Mouse (Mus musculus): ENCODE data around the gene Socs7. TPM values are rescaled to one million over a fixed set of nuclear protein-coding genes. Genes with fewer than 3 reads are reported as not detected.
"Not testable (repeated sequence)": the region's sequence is repeated elsewhere in the genome, so short reads cannot be mapped to it uniquely, and the experiment has no call there.

Socs7 gene
- polyA plus RNA-seq, 1 experiment = 4.6 TPM

DNA sequence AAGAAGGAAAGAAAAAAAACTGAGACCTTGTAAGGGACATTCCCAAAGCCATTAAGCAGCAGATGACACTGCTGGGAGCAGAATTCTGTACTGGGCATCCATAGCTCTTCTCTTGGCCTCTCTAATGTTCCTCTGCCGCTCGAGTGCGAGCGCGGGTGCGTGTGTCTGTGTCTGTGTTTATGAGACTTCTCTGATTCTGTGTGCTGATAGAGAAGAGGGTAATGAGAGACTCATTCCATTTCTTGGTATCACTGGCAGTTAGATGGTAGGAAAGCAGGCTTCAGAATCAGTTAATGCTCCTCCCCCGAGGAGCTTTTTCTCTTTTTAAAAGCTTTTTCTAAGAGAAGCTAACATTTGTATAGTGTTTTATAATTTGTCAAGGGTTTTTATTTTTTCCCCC is 7.1 kb upstream of the Socs7 start:
- TF ChIP-seq POLR2A (IDR thresholded peaks at IDR 0.05; ENCODE audit: low read depth, low read length) (no peak), CTCF (IDR thresholded peaks at IDR 0.05; ENCODE audit: extremely low read depth, insufficient read length, insufficient replicate concordance, low read depth, low read length) (no peak)
- no peaks in the 10 kb centered on the region for H3K4me1 ChIP-seq (ENCODE audit: control insufficient read depth, insufficient read depth, insufficient read length, low read length)
- 86% methylated on average over 7 of the region's 7 CpGs for WGBS
- H3K27ac ChIP-seq (ENCODE audit: insufficient read depth, low read depth, low read length) = no peak overlapping the region
- no peaks in the 10 kb centered on the region for H3K36me3 ChIP-seq (ENCODE audit: control insufficient read depth, insufficient read depth, low read length)
- H3K27me3 ChIP-seq (ENCODE audit: control insufficient read depth, insufficient read depth, low read length) = no peaks in the 10 kb centered on the region
- H3K4me3 ChIP-seq (ENCODE audit: low read depth, low read length) = no peak overlapping the region

DNA sequence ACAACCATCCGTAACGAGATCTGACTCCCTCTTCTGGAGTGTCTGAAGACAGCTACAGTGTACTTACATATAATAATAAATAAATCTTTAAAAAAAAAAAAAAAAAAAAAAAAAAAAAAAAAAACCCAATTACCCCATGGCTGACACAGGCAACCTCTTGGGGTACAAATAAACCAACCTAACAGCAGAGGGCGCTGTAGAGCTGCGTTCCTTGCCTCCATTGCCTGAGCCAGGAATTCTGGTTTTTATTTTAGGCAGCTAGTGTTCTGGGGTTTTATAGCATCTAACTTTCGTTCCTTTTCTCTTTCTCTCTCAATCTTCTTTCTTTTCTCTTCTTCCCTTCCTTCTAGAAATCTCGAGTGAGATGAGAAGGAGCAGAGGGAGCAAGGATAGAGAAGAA is 4.7 kb upstream of the Socs7 start:
- WGBS = 18% methylated on average over 6 of the region's 6 CpGs
- not testable (repeated sequence) for H3K27ac ChIP-seq (ENCODE audit: insufficient read depth, low read depth, low read length); H3K4me1 ChIP-seq (ENCODE audit: control insufficient read depth, insufficient read depth, insufficient read length, low read length); H3K27me3 ChIP-seq (ENCODE audit: control insufficient read depth, insufficient read depth, low read length); H3K4me3 ChIP-seq (ENCODE audit: low read depth, low read length); H3K36me3 ChIP-seq (ENCODE audit: control insufficient read depth, insufficient read depth, low read length)
- peak; percentile 77; the same call in 1 of the 2 replicates for TF ChIP-seq CTCF (IDR thresholded peaks at IDR 0.05; ENCODE audit: extremely low read depth, insufficient read length, insufficient replicate concordance, low read depth, low read length)

GRCm38 (mm10) chr11:97362649-97362942 is 245 bp downstream of the Socs7 start:
- peaks cover 7% of the 10 kb centered on the region; the same call in 1 of the 2 replicates for H3K4me1 ChIP-seq (ENCODE audit: control insufficient read depth, insufficient read depth, insufficient read length, low read length)
- peak overlapping the region; percentile 43; the same call in 1 of the 2 replicates for H3K27ac ChIP-seq (ENCODE audit: insufficient read depth, low read depth, low read length)
- TF ChIP-seq POLR2A (IDR thresholded peaks at IDR 0.05; ENCODE audit: low read depth, low read length) (no peak), CTCF (IDR thresholded peaks at IDR 0.05; ENCODE audit: extremely low read depth, insufficient read length, insufficient replicate concordance, low read depth, low read length) (no peak)
- under 1% methylated on average over 39 of the region's 39 CpGs for WGBS
- H3K36me3 ChIP-seq (ENCODE audit: control insufficient read depth, insufficient read depth, low read length) = no peaks in the 10 kb centered on the region
- H3K4me3 ChIP-seq (ENCODE audit: low read depth, low read length) = peak overlapping the region; percentile 86
- H3K27me3 ChIP-seq (ENCODE audit: control insufficient read depth, insufficient read depth, low read length) = no peaks in the 10 kb centered on the region

- Histone ChIP-seq H3K27ac (ENCODE audit: insufficient read depth, low read depth, low read length) (peak overlapping the region; percentile 43; the same call in 1 of the 2 replicates), H3K4me1 (ENCODE audit: control insufficient read depth, insufficient read depth, insufficient read length, low read length) (peaks cover 7% of the 10 kb centered on the region; the same call in 1 of the 2 replicates), H3K4me3 (ENCODE audit: low read depth, low read length) (peak overlapping the region; percentile 86), H3K27me3 (ENCODE audit: control insufficient read depth, insufficient read depth, low read length) (no peaks in the 10 kb centered on the region), H3K36me3 (ENCODE audit: control insufficient read depth, insufficient read depth, low read length) (no peaks in the 10 kb centered on the region)
- WGBS = under 1% methylated on average over 49 of the region's 49 CpGs
- TF ChIP-seq CTCF (IDR thresholded peaks at IDR 0.05; ENCODE audit: extremely low read depth, insufficient read length, insufficient replicate concordance, low read depth, low read length) = no peak
- TF ChIP-seq POLR2A (IDR thresholded peaks at IDR 0.05; ENCODE audit: low read depth, low read length) = no peak
These were observed 742 bp downstream of the Socs7 start for GRCm38 (mm10) chr11:97362943-97363643.

DNA sequence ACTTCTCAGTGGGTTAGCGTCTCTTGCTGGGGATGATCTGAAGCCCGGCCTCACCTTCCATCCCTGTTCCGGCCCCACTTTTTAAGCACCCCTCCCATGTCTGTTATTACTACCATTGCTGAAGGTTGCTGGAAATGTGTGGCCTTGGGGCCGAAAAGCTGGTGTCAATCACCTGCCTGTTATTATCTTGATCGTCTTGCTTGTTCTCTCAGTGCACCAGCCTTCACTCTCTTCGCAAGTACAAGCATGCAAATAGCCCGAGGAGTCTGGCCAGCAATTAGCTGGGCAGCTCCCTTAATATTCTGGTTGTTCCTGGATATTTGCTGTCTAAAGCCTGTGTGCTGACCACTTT is 1.3 kb downstream of the Socs7 start:
- Histone ChIP-seq H3K4me1 (ENCODE audit: control insufficient read depth, insufficient read depth, insufficient read length, low read length) (peaks cover 7% of the 10 kb centered on the region; the same call in 1 of the 2 replicates), H3K27ac (ENCODE audit: insufficient read depth, low read depth, low read length) (0 out of 2 replicates have a peak overlapping the region, but pooled peaks have one; percentile 13), H3K27me3 (ENCODE audit: control insufficient read depth, insufficient read depth, low read length) (no peaks in the 10 kb centered on the region), H3K36me3 (ENCODE audit: control insufficient read depth, insufficient read depth, low read length) (peaks cover 2% of the 10 kb centered on the region; the same call in 1 of the 2 replicates), H3K4me3 (ENCODE audit: low read depth, low read length) (peak overlapping the region; percentile 86)
- WGBS = 3% methylated on average over 7 of the region's 7 CpGs
- TF ChIP-seq CTCF (IDR thresholded peaks at IDR 0.05; ENCODE audit: extremely low read depth, insufficient read length, insufficient replicate concordance, low read depth, low read length) = no peak
- TF ChIP-seq POLR2A (IDR thresholded peaks at IDR 0.05; ENCODE audit: low read depth, low read length) = no peak

- Histone ChIP-seq H3K27me3 (ENCODE audit: control insufficient read depth, insufficient read depth, low read length) (no peaks in the 10 kb centered on the region), H3K36me3 (ENCODE audit: control insufficient read depth, insufficient read depth, low read length) (peaks cover 2% of the 10 kb centered on the region; the same call in 1 of the 2 replicates), H3K4me3 (ENCODE audit: low read depth, low read length) (no peak overlapping the region), H3K27ac (ENCODE audit: insufficient read depth, low read depth, low read length) (no peak overlapping the region), H3K4me1 (ENCODE audit: control insufficient read depth, insufficient read depth, insufficient read length, low read length) (peaks cover 7% of the 10 kb centered on the region; the same call in 1 of the 2 replicates)
- no peak for TF ChIP-seq CTCF (IDR thresholded peaks at IDR 0.05; ENCODE audit: extremely low read depth, insufficient read length, insufficient replicate concordance, low read depth, low read length)
- 73% methylated on average over 1 of the region's 1 CpGs for WGBS
These were observed 3.2 kb downstream of the Socs7 start for GRCm38 (mm10) chr11:97365556-97365955.

- no peak overlapping the region for H3K27ac ChIP-seq (ENCODE audit: insufficient read depth, low read depth, low read length)
- 75% methylated on average over 5 of the region's 5 CpGs for WGBS
- peaks cover 7% of the 10 kb centered on the region; the same call in 1 of the 2 replicates for H3K4me1 ChIP-seq (ENCODE audit: control insufficient read depth, insufficient read depth, insufficient read length, low read length)
- H3K36me3 ChIP-seq (ENCODE audit: control insufficient read depth, insufficient read depth, low read length) = peaks cover 2% of the 10 kb centered on the region; the same call in 1 of the 2 replicates
- H3K4me3 ChIP-seq (ENCODE audit: low read depth, low read length) = no peak overlapping the region
- no peak for TF ChIP-seq CTCF (IDR thresholded peaks at IDR 0.05; ENCODE audit: extremely low read depth, insufficient read length, insufficient replicate concordance, low read depth, low read length)
- no peak for TF ChIP-seq POLR2A (IDR thresholded peaks at IDR 0.05; ENCODE audit: low read depth, low read length)
- no peaks in the 10 kb centered on the region for H3K27me3 ChIP-seq (ENCODE audit: control insufficient read depth, insufficient read depth, low read length)
These were observed 6.2 kb downstream of the Socs7 start for GRCm38 (mm10) chr11:97368501-97368900.
